Mouse (Mus musculus) kidney, adult 2 months (tissue): ENCODE data around the gene Ros1.

Experiments used
- CTCF ChIP-seq: fragments of 200-500 bp; conservative IDR thresholded peaks from 2 replicates; pipeline ENCODE4 v1.5.1; 2011; ENCODE audit warnings: low read depth, mild to moderate bottlenecking, control low read depth, low read length, moderate library complexity, mixed read lengths; ENCODE audit not compliant: insufficient read depth, insufficient read length
- POLR2A ChIP-seq: fragments of 200-500 bp; IDR thresholded peaks from one replicate; pipeline ENCODE4 v1.6.1; 2011; ENCODE audit warnings: low read depth, low read length, control low read depth

DNA sequence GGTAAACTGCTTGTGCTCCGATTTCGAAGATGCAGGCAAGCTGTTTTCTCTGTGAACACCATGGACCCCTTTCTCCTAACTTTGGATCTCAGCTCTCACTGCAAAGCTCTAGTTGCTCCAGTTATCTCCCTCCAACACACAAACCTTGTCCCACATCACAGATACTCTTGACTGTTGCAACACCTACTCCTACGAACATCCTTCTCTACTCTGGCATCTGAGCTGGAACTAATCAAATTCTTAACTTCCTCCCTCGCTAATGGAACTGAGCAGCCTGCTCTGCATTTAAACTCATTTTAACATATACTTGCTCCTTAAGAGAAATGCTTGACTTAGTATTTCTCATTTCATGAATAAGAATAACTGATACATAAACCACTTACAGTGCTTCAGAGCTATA is 9.1 kb downstream of the Ros1 start:
- no peak for TF ChIP-seq POLR2A
- no peak for TF ChIP-seq CTCF
